8 mouse cellular contexts compared by ENCODE assay signal in genomic region chr1:63668852-63669160, GRCm38 (mm10). TPM values are rescaled to one million over a fixed set of nuclear protein-coding genes. Genes with fewer than 3 reads are reported as not detected.
DNase-seq lines count a peak whose midpoint lies in the region; ATAC-seq lines count a peak whose summit lies in the region.

No protein-coding gene starts in this region.

- no peaks in the 10 kb centered on the region for H3K9me3 ChIP-seq in heart, embryonic 15.5 days (replicated peaks)

- no peak overlapping the region for H3K4me3 ChIP-seq in heart, embryonic 15.5 days

- DNase-seq in heart, adult 8-10 months (ENCODE audit: low spot score) = peak; percentile 25
- DNase-seq in heart, postnatal 25 days (ENCODE audit: low spot score) = no peak
- DNase-seq in 416B (ENCODE audit: low read depth) = peak; percentile 81
- peak; percentile 69 for DNase-seq in adipocyte (ENCODE audit: low spot score)
- no peak for DNase-seq in urinary bladder, adult 18-20 months (ENCODE audit: low spot score in 2 of 2)
- no peak for DNase-seq in right cerebral cortex, postnatal 14 days

- no peaks in the 10 kb centered on the region for H3K36me3 ChIP-seq in heart, embryonic 15.5 days

- ATAC-seq in heart, embryonic 15.5 days (replicated peaks; ENCODE audit: insufficient number of reproducible peaks, insufficient read depth, low FRiP score, low read depth) = no peak
- peak; percentile 95 for ATAC-seq in megakaryocyte progenitor cell, adult 5-6 weeks (replicated peaks; ENCODE audit: poor library complexity)

- H3K9ac ChIP-seq in heart, embryonic 15.5 days = no peak overlapping the region

- peak overlapping the region; percentile 38; the same call in 1 of the 2 replicates for H3K4me2 ChIP-seq in heart, embryonic 15.5 days

- no peak overlapping the region for H3K27ac ChIP-seq in heart, embryonic 15.5 days

- 11% methylated on average over 3 of the region's 3 CpGs for WGBS in heart, embryonic 15.5 days

- peaks cover 17% of the 10 kb centered on the region for H3K27me3 ChIP-seq in heart, embryonic 15.5 days

- intact Hi-C loops in heart, postnatal 25 days (cut with DNase I) = loop anchor here (2.0 to 10.0 kb wide), 3 partner anchors 83 to 780 kb away; no protein-coding TSS in a partner anchor

- H3K4me1 ChIP-seq in heart, embryonic 15.5 days (replicated peaks) = no peaks in the 10 kb centered on the region

RNA-seq across cellular contexts. Expression of gene Dytn, which starts 17.9 kb away (rescaled TPM):
- not detected for total RNA-seq in heart, adult 8-10 months (2022)
- not detected for total RNA-seq in heart, postnatal 25 days (2021)
- not detected in 2 replicates for polyA plus RNA-seq in heart, embryonic 15.5 days (2015; fragmentation: Nextera tagmentation; extraction: Ambion mirVana)
- total RNA-seq in megakaryocyte progenitor cell, adult 5-6 weeks (2015) = not detected in 2 replicates
- not detected in 2 replicates for total RNA-seq in megakaryocyte progenitor cell, adult 5-6 weeks (2017)

RNA-seq across cellular contexts. Expression of gene Gm39653, which starts 53.0 kb away (rescaled TPM):
- not detected for total RNA-seq in heart, adult 8-10 months (2022)
- total RNA-seq in heart, postnatal 25 days (2021) = not detected
- not detected in 2 replicates for polyA plus RNA-seq in heart, embryonic 15.5 days (2015; fragmentation: Nextera tagmentation; extraction: Ambion mirVana)
- total RNA-seq in megakaryocyte progenitor cell, adult 5-6 weeks (2015) = not detected in 2 replicates
- total RNA-seq in megakaryocyte progenitor cell, adult 5-6 weeks (2017) = not detected in 2 replicates

Comparison
In these comparisons a context has a peak if more than half of its experiments do, and no peak if none do; other contexts are left out.
1. DNase-seq: peak in heart, adult 8-10 months (single experiment), 416B (single experiment) and adipocyte (single experiment); none in heart, postnatal 25 days (single experiment), urinary bladder, adult 18-20 months (0 of 2) and right cerebral cortex, postnatal 14 days (single experiment).